Mouse (Mus musculus) inflammation-experienced regulatory T-cells, adult 6 months (primary cell): ENCODE results near the gene Olfr1386. TPM values are rescaled to one million over a fixed set of nuclear protein-coding genes. Genes with fewer than 3 reads are reported as not detected.
"Not testable (repeated sequence)": the region's sequence is repeated elsewhere in the genome, so short reads cannot be mapped to it uniquely, and the experiment has no call there.

Experiments used
- ATAC-seq: one replicate; pipeline ENCODE4 v1.8.0; 2017
- polyA plus RNA-seq, 3 experiments: library from polyadenylated mRNA; unstranded; fragments of 100-300 nt; shearing (Covaris generic); gene quantifications; one replicate each; pipeline ENCODE4 v1.2.1; 2017

The Olfr1386 gene
- polyA plus RNA-seq: not detected

- ATAC-seq: not testable (repeated sequence)
Measured at GRCm38 (mm10) chr11:49464746-49465145, at the start of gene Olfr1386. Olfr1386 (plus strand) TSS chr11:49465046.

GRCm38 (mm10) chr11:49422767-49423166, 42.1 kb upstream of the Olfr1386 start, which contains the start of gene Olfr1389:
Olfr1389 (plus strand) TSS chr11:49423067.
- ATAC-seq: no peak

GRCm38 (mm10) chr11:49425257-49425927, 39.5 kb upstream of the Olfr1386 start:
- no peak for ATAC-seq

- no peak for ATAC-seq
Measured at GRCm38 (mm10) chr11:49429641-49430040, 35.2 kb upstream of the Olfr1386 start.

- ATAC-seq: no peak
Measured at GRCm38 (mm10) chr11:49436411-49436810, 28.4 kb upstream of the Olfr1386 start, which contains the start of gene Olfr1388. Olfr1388 (plus strand) TSS chr11:49436624.

GRCm38 (mm10) chr11:49455043-49455442, 9.8 kb upstream of the Olfr1386 start, which contains the start of gene Olfr1387:
Olfr1387 (plus strand) TSS chr11:49455343.
- no peak for ATAC-seq

- no peak for ATAC-seq
Measured at GRCm38 (mm10) chr11:49485973-49486372, 21.1 kb downstream of the Olfr1386 start.

GRCm38 (mm10) chr11:49488770-49489169, 23.9 kb downstream of the Olfr1386 start, which contains the start of gene Olfr1385:
Olfr1385 (plus strand) TSS chr11:49489070.
- ATAC-seq: not testable (repeated sequence)

- ATAC-seq: no peak
Measured at GRCm38 (mm10) chr11:49518086-49518485, 53.2 kb downstream of the Olfr1386 start.

GRCm38 (mm10) chr11:49519348-49519747, 54.5 kb downstream of the Olfr1386 start, which contains the start of gene Olfr1383:
Olfr1383 (plus strand) TSS chr11:49519648.
- ATAC-seq: no peak

Other genes starting within 250 kb of the Olfr1386 start
- gene Mgat1, start 220.9 kb upstream of the Olfr1386 start, polyA plus RNA-seq: 10 to 100 TPM; 62.3 to 88.6 (median 70.5) TPM
- gene Olfr1393, start 186.7 kb upstream of the Olfr1386 start, polyA plus RNA-seq: not detected
- gene Olfr1392, start 179.8 kb upstream of the Olfr1386 start, polyA plus RNA-seq: not detected
- gene Olfr10, start 160.3 kb upstream of the Olfr1386 start, polyA plus RNA-seq: not detected
- gene Olfr1391, start 142.3 kb upstream of the Olfr1386 start, polyA plus RNA-seq: not detected
- under 1 TPM in 1 of 3 experiments, not detected in 2; 0.12 TPM for gene Olfr1390, start 129.9 kb upstream of the Olfr1386 start, polyA plus RNA-seq
- not detected for gene Olfr1389, start 42.0 kb upstream of the Olfr1386 start, polyA plus RNA-seq
- gene Olfr1388, start 28.4 kb upstream of the Olfr1386 start, polyA plus RNA-seq: under 1 TPM in 1 of 3 experiments, not detected in 2; 0.15 TPM
- gene Olfr1387, start 9.7 kb upstream of the Olfr1386 start, polyA plus RNA-seq: not detected
- gene Olfr1385, start 24.0 kb downstream of the Olfr1386 start, polyA plus RNA-seq: under 1 TPM in 2 of 3 experiments, not detected in 1; 0.10 to 0.35 TPM
- gene Olfr1384, start 41.7 kb downstream of the Olfr1386 start, polyA plus RNA-seq: not detected
- gene Olfr1383, start 54.6 kb downstream of the Olfr1386 start, polyA plus RNA-seq: not detected
- gene Olfr1382, start 63.2 kb downstream of the Olfr1386 start, polyA plus RNA-seq: not detected
- gene Olfr1381, start 78.4 kb downstream of the Olfr1386 start, polyA plus RNA-seq: not detected
- not detected for gene Olfr1380, start 91.8 kb downstream of the Olfr1386 start, polyA plus RNA-seq
- not detected for gene Flt4, start 144.2 kb downstream of the Olfr1386 start, polyA plus RNA-seq
- not detected for gene Scgb3a1, start 198.6 kb downstream of the Olfr1386 start, polyA plus RNA-seq
- 10 to 100 TPM; 24.2 to 29.7 (median 26.8) TPM for gene Cnot6, start 247.7 kb downstream of the Olfr1386 start, polyA plus RNA-seq